In the genomic region with DNA sequence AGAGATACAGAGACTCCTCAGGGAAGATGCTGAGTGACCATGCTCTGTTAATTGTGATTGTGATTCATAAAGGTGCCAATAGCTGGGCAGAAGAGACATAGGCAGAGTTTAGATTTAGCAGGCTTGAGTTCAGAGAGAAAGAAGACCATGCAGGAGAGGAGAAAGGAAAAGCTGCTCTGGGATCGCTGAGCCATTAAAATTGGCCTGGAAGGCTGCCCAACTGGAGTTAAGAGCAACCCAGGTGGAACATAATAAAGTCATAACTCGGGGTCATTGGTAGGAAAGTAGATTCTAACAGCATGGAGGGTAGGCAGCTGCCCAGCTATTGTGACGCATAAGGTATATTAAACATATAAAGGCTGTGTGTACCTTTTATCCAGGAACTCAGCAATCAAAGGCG, we compare ENCODE assay signal across 18 mouse cellular contexts.
DNase-seq lines count a peak whose midpoint lies in the region; ATAC-seq and TF ChIP-seq lines count a peak whose summit lies in the region.
"Had no signal": no experiment of that assay in that cellular context is flagged by ENCODE, and none has a peak within 500 bp of the region (broad histone marks: within the 10 kb centered on the region; RNA-seq: fewer than 3 reads in every experiment).

No protein-coding gene starts in this region.

- H3K4me3 ChIP-seq in forebrain, embryonic 11.5 days (ENCODE audit: low read depth, low read length): no peak overlapping the region
- H3K4me3 ChIP-seq: embryonic facial prominence, embryonic 10.5 days; gastrocnemius, adult 2 months; heart, embryonic 13.5 days; hindbrain, embryonic 12.5 days had no signal

- H3K27me3 ChIP-seq in forebrain, embryonic 11.5 days (ENCODE audit: control insufficient read depth, insufficient read depth, low read length): no peaks in the 10 kb centered on the region
- H3K27me3 ChIP-seq: heart, embryonic 13.5 days; hindbrain, embryonic 12.5 days had no signal

- H3K4me2 ChIP-seq in forebrain, embryonic 11.5 days (ENCODE audit: low read depth, low read length, severe bottlenecking): no peak overlapping the region
- H3K4me2 ChIP-seq: heart, embryonic 13.5 days; hindbrain, embryonic 12.5 days had no signal

- no peak for ATAC-seq in forebrain, embryonic 11.5 days (replicated peaks; ENCODE audit: low FRiP score)
- ATAC-seq: forebrain, embryonic 14.5 days; hindbrain, embryonic 16.5 days had no signal

- no peak for TF ChIP-seq POLR2A in brain, embryonic 14.5 days (IDR thresholded peaks at IDR 0.05; ENCODE audit: borderline replicate concordance, extremely low read depth, insufficient read depth, insufficient read length, poor library complexity, severe bottlenecking)

- 84% methylated on average over 4 of the region's 4 CpGs for WGBS in forebrain, embryonic 11.5 days

- H3K4me1 ChIP-seq in forebrain, embryonic 11.5 days (replicated peaks; ENCODE audit: control insufficient read depth, insufficient read depth, low read length): no peaks in the 10 kb centered on the region
- H3K4me1 ChIP-seq: embryonic facial prominence, embryonic 10.5 days; heart, embryonic 13.5 days; hindbrain, embryonic 12.5 days had no signal

- no peak overlapping the region for H3K9ac ChIP-seq in forebrain, embryonic 11.5 days (ENCODE audit: low read length)
- H3K9ac ChIP-seq: heart, embryonic 13.5 days; hindbrain, embryonic 12.5 days had no signal

- no peak for TF ChIP-seq CTCF in brain, embryonic 14.5 days (IDR thresholded peaks at IDR 0.05; ENCODE audit: borderline replicate concordance, extremely low read depth, insufficient read depth, insufficient read length)

- H3K36me3 ChIP-seq in forebrain, embryonic 11.5 days (ENCODE audit: control insufficient read depth, insufficient read depth, low read length): no peaks in the 10 kb centered on the region
- H3K36me3 ChIP-seq: embryonic facial prominence, embryonic 10.5 days; heart, embryonic 13.5 days; hindbrain, embryonic 12.5 days had no signal

- H3K27ac ChIP-seq in forebrain, embryonic 11.5 days (ENCODE audit: low read depth, low read length): no peak overlapping the region
- H3K27ac ChIP-seq: embryonic facial prominence, embryonic 10.5 days; gastrocnemius, adult 2 months; heart, embryonic 13.5 days; hindbrain, embryonic 12.5 days had no signal

- H3K9me3 ChIP-seq in forebrain, embryonic 11.5 days (ENCODE audit: control insufficient read depth, low read length): no peaks in the 10 kb centered on the region
- H3K9me3 ChIP-seq: embryonic facial prominence, embryonic 10.5 days; heart, embryonic 13.5 days; hindbrain, embryonic 12.5 days had no signal

- peak; percentile 4 to 7 for DNase-seq in cerebellum, postnatal 14 days
- no peak for DNase-seq in cerebellum, adult 9-11 months
- peak; percentile 0 for DNase-seq in brain, embryonic 14.5 days (ENCODE audit: low read depth)
- DNase-seq in kidney, postnatal 10 days: peak; percentile 46
- peak; percentile 22 to 26 for DNase-seq in kidney, postnatal 4 days
- DNase-seq in adrenal gland, adult 2 months: no peak
- no peak for DNase-seq in forebrain, embryonic 11.5 days (ENCODE audit: low spot score)
- DNase-seq: adrenal gland, postnatal 25 days; cerebellum, adult 2 months; cerebellum, postnatal 36 days; gastrocnemius, adult 2 months; gastrocnemius, postnatal 25 days; heart, postnatal 4 days had no signal

Comparison
In these comparisons a context has a peak if more than half of its experiments do, and no peak if none do; other contexts are left out.
1. DNase-seq: peak in cerebellum, postnatal 14 days (2 of 2), brain, embryonic 14.5 days (single experiment), kidney, postnatal 10 days (single experiment) and kidney, postnatal 4 days (2 of 2); none in cerebellum, adult 9-11 months (single experiment), adrenal gland, adult 2 months (single experiment) and forebrain, embryonic 11.5 days (single experiment).